Mouse (Mus musculus) liver, embryonic 12.5 days (tissue): ENCODE results near the gene Sertad2. TPM values are rescaled to one million over a fixed set of nuclear protein-coding genes. Genes with fewer than 3 reads are reported as not detected.

Experiments used
- ATAC-seq: fragments of 200-750 bp; cut with Nextera tagmentation; 2 replicates; pipeline ENCODE4 v1.8.0; 2017; ENCODE audit warnings: moderate number of reproducible peaks, mild to moderate bottlenecking, moderate library complexity
- H3K27ac ChIP-seq: fragments of 300-500 bp; sonication (generic); 2 replicates; pipeline ENCODE4 v1.5.1; 2016; ENCODE audit warnings: mild to moderate bottlenecking
- H3K27me3 ChIP-seq: fragments of 300-500 bp; sonication (generic); replicated peaks from 2 replicates; pipeline ENCODE4 v1.6.1; 2016; ENCODE audit warnings: mild to moderate bottlenecking, moderate library complexity
- H3K36me3 ChIP-seq: fragments of 300-500 bp; sonication (generic); 2 replicates; pipeline ENCODE4 v1.6.1; 2016; ENCODE audit warnings: mild to moderate bottlenecking, moderate library complexity
- H3K4me1 ChIP-seq: fragments of 300-500 bp; sonication (generic); 2 replicates; pipeline ENCODE4 v1.6.1; 2016
- H3K4me2 ChIP-seq: fragments of 300-500 bp; sonication (generic); 2 replicates; pipeline ENCODE4 v1.6.1; 2016; ENCODE audit warnings: mild to moderate bottlenecking, moderate library complexity
- H3K4me3 ChIP-seq: fragments of 300-500 bp; sonication (generic); 2 replicates; pipeline ENCODE4 v1.5.1; 2016; ENCODE audit warnings: mild to moderate bottlenecking, moderate library complexity
- H3K9ac ChIP-seq: fragments of 300-500 bp; sonication (generic); 2 replicates; pipeline ENCODE4 v1.6.1; 2016; ENCODE audit warnings: mild to moderate bottlenecking, moderate library complexity
- H3K9me3 ChIP-seq: fragments of 300-500 bp; sonication (generic); replicated peaks from 2 replicates; pipeline ENCODE4 v1.6.1; 2016; ENCODE audit warnings: mild to moderate bottlenecking, moderate library complexity
- WGBS: fragments of 180-500 bp; shearing (Covaris S2); methylation state at CpG from one replicate; pipeline ENCODE4 v1.1.7; 2016; ENCODE audit not compliant: insufficient replicate concordance; 5-methylcytosine and 5-hydroxymethylcytosine counted together
- polyA plus RNA-seq: library from polyadenylated mRNA; unstranded; fragments of >200 nt; fragmentation: Nextera tagmentation; extraction: Ambion mirVana; gene quantifications from 2 replicates; pipeline ENCODE4 v1.2.1, GENCODE M21; 2016

Sertad2 gene
- 25.8 and 27.8 TPM in 2 replicates for polyA plus RNA-seq

DNA sequence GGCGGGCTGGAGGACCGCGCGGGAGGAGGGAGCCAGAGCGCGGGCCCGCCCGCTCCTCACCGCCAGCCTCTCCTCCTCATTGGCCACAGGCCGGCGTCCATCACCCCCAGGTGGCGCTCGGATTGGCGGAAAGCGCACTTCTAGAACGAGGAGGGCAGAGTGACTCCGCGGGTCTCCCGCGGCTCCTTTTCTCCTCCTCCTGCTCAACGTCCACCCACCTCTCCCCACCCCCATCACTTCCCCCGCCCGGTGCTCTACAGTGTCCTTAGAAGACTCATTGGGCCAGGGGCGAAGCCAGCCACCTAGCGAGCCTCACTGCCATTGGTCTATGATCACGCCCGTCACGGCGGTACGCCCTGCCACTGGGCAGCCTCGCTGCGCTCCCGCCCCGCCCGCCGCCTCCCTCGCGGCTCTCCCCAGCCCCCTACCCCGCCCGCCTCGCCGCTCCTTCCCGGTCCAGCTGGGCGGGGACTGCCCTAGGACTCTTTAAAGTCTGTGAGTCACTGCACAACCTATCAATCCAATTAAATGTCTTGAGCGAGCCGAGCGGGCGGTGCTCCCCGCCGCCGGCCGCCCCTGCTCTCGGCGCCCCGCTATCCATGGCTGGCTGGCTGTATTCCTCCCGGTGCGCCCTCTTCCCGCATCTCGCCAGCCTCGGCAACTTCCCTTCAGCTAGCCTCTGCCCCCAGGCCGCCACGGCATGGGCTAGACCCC is at the start of gene Sertad2:
Gene Sertad2, plus strand, starts transcription at position 515 of the 714 bp plus-strand sequence.
- Histone ChIP-seq H3K4me2 (peak within 1 kb of the TSS; percentile 86), H3K27me3 (peaks cover 8% of the 10 kb centered on the region; the same call in 1 of the 2 replicates), H3K4me3 (peak within 1 kb of the TSS; percentile 80), H3K27ac (peak within 1 kb of the TSS; percentile 89), H3K9me3 (no peaks in the 10 kb centered on the region), H3K36me3 (0 out of 2 replicates have a peak, but pooled peaks cover 2% of the 10 kb centered on the region), H3K4me1 (peaks cover 45% of the 10 kb centered on the region), H3K9ac (peak within 1 kb of the TSS; percentile 82)
- peak; percentile 95 for ATAC-seq
- WGBS, result under 1% methylated on average over 62 of the region's 62 CpGs

DNA sequence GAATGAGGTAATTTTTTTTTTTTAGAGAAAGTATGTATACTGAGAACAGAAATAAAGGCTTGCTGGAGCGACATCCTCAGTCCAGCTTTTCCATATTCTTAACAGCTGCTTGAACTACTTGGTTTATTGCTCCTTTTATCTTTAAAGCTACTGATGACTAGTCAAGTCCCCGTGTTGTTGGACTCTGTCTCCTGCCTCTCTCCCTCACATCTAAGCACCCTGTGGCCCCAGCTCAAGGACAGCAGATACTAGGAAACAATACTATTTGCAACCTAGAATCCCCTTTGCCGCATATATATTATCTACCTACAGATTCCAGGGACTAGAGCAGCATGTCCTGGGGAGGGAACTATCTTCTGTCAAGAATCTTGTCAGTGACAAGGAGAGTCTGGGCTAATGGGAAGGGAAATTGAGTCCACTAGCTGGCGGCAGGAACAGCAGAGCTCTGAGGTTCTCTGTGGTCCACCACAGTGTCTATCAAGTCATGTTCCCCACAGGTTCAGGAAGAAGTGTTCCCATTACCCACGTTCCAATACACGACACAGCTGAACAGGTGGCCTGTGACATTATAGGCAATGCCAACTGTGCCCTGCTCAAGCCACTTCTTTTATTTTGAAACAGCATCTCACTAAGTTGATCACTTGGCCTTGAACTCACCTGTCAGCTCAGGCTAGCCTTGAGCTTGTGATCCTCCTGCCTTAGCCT is 49.0 kb upstream of the Sertad2 start:
- Histone ChIP-seq H3K4me2 (no peak overlapping the region), H3K36me3 (no peaks in the 10 kb centered on the region), H3K4me3 (no peak overlapping the region), H3K9ac (no peak overlapping the region), H3K27ac (no peak overlapping the region), H3K4me1 (no peaks in the 10 kb centered on the region), H3K9me3 (no peaks in the 10 kb centered on the region), H3K27me3 (0 out of 2 replicates have a peak, but pooled peaks cover 5% of the 10 kb centered on the region)
- WGBS, result 45% methylated on average over 6 of the region's 6 CpGs
- no peak for ATAC-seq

DNA sequence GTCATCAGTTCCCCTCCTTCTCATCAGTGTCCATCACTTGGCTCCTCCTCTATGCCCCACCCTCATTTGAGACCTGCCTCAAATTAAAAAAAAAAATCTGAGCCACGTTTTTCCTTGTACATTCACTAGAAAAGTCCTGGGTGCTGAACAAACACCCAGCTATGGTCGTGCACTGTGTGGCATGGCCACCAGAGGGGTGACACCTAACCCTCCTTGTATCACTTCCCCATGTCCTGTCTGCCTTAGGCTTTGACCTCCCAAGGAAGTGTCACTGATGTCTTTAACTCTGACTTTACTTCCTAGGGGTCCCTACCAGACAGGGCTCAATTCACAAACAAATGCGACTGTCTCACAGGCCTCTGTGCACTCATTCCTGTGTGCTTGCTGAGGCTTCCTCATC is 42.5 kb upstream of the Sertad2 start:
- no peaks in the 10 kb centered on the region for H3K27me3 ChIP-seq
- no peaks in the 10 kb centered on the region for H3K4me1 ChIP-seq
- no peaks in the 10 kb centered on the region for H3K36me3 ChIP-seq
- ATAC-seq, result no peak
- H3K27ac ChIP-seq, result no peak overlapping the region
- 37% methylated on average over 3 of the region's 3 CpGs for WGBS
- H3K4me3 ChIP-seq, result no peak overlapping the region
- H3K9me3 ChIP-seq, result no peaks in the 10 kb centered on the region
- H3K9ac ChIP-seq, result no peak overlapping the region
- H3K4me2 ChIP-seq, result no peak overlapping the region

DNA sequence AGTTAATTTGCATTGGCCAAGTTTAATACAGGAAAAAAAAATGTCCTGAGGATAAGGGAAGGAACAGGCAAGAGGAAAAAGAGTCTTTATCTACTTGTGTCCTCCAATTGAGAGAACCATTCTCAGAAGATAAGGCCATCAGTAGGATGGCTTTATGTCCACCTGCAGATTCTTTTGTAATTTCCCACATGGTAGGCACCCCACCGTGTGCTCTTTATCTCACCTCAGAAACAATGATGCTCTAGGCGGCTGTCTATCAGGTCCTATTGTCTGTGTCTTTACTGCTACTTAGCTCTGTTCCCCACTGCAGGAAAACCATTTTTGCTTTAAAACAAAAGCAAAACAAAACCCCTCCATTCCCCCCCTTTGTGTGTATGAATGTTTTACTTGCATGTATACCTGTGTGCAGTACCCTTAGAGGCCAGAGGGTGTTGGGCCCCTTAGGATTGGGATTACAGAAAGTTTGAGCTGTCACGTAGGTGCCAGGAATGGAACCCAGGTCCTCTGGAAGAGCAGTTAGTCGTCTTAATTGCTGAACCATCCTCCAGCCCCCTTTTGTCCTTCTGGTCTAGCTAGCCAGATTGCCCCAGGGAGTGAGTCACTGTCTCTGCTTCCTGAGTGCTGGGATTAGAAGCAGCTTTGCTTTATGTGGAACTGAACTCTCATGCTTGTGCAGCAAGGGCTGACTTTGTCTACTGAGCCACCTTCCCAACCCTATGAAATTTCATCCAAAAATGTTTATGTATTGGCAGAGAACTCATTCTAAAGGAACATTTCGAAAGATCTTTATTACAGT is 41.7 kb upstream of the Sertad2 start:
- 50% methylated on average over 5 of the region's 5 CpGs for WGBS
- Histone ChIP-seq H3K27ac (no peak overlapping the region), H3K4me2 (no peak overlapping the region), H3K36me3 (no peaks in the 10 kb centered on the region), H3K9me3 (no peaks in the 10 kb centered on the region), H3K4me3 (no peak overlapping the region), H3K9ac (no peak overlapping the region), H3K27me3 (no peaks in the 10 kb centered on the region), H3K4me1 (no peaks in the 10 kb centered on the region)
- ATAC-seq, result no peak

DNA sequence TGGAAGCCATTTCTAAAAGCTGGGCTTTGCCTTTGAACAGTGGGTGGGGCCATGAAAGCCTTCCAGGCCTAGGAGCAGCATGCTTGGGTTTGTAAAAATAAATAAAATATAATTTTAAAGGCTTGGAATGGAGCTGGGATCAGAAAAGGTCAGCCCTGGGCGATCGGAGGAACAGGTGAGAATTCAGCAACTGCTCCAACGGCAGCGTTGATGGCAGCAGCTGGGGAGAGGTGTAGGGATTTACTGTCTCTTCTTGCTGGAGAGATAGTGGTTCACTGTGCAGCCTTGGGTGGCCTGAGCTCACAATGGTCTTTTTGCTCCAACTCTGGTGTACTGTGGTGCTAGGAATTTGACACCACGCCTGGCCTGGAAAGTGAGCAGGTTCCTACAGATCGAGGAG is 29.5 kb upstream of the Sertad2 start:
- Histone ChIP-seq H3K4me3 (no peak overlapping the region), H3K36me3 (no peaks in the 10 kb centered on the region), H3K4me2 (no peak overlapping the region), H3K27ac (no peak overlapping the region), H3K27me3 (no peaks in the 10 kb centered on the region), H3K9me3 (0 out of 2 replicates have a peak, but pooled peaks cover 6% of the 10 kb centered on the region), H3K9ac (no peak overlapping the region), H3K4me1 (no peaks in the 10 kb centered on the region)
- no peak for ATAC-seq
- 82% methylated on average over 6 of the region's 6 CpGs for WGBS

DNA sequence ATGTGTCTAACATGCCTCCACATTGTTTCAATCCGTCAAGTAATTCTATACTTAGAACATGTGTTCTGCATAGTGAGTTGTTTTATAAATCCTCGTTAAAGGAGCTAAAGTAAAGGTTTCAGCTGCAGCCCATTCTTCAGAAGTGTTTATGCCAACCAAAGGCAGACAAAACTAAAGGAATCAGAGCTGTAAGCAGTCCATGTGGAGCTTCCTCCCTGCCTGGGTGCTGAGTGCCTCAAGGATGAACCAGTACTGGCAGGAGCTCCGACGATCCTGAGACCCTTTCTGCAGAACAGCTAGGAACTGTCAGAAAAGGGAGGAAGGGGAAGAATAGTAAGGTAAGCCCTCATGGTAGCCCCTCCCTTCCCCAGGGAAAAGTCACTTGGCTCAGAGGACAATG is 28.3 kb upstream of the Sertad2 start:
- no peaks in the 10 kb centered on the region for H3K4me1 ChIP-seq
- H3K36me3 ChIP-seq, result no peaks in the 10 kb centered on the region
- H3K27ac ChIP-seq, result no peak overlapping the region
- no peak for ATAC-seq
- no peak overlapping the region for H3K4me2 ChIP-seq
- 70% methylated on average over 4 of the region's 4 CpGs for WGBS
- no peak overlapping the region for H3K9ac ChIP-seq
- H3K4me3 ChIP-seq, result no peak overlapping the region
- H3K27me3 ChIP-seq, result no peaks in the 10 kb centered on the region
- 0 out of 2 replicates have a peak, but pooled peaks cover 6% of the 10 kb centered on the region for H3K9me3 ChIP-seq

DNA sequence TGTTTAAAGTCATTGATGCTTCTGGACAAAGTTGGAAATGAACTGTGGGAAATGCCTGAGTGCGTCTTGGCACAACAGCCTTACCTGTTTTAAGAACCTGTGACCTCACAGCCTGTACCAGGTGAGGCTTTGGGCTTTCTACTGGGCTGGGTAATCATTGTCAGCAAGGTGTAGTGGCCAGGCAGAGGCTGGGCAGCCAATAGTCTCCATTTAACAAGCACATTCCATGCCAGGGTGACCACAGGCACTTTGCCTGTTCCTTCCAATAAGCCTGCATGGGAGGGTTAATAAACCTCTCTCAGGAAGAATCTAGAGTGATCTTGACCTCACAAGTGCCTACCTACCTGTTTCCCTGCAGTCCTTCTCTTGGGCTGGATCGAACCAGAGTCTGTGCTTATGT is 21.7 kb upstream of the Sertad2 start:
- WGBS, result 74% methylated on average over 2 of the region's 2 CpGs
- Histone ChIP-seq H3K27me3 (no peaks in the 10 kb centered on the region), H3K36me3 (no peaks in the 10 kb centered on the region), H3K9me3 (no peaks in the 10 kb centered on the region), H3K4me1 (no peaks in the 10 kb centered on the region), H3K4me2 (no peak overlapping the region), H3K27ac (no peak overlapping the region), H3K4me3 (no peak overlapping the region), H3K9ac (no peak overlapping the region)
- no peak for ATAC-seq

DNA sequence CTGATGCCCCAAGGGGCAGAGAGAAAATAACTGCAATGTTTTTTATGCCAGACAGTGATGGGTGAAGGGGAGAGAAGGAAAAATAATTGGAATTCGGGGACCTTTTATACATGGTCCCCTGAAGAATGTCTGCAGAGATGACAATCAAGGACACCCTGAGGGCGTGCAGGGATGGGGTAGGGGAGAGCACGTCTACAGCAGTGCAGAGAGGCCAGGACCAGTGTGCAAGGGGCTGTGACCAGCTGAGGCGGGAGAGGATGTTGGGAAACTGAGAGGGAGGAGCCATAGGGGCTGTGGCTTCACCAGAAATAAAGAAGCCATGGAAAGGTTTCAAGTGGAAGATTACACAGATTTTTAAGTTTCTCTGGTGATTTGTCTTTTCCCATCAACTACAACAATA is 20.3 kb upstream of the Sertad2 start:
- no peaks in the 10 kb centered on the region for H3K27me3 ChIP-seq
- no peak for ATAC-seq
- H3K27ac ChIP-seq, result no peak overlapping the region
- no peaks in the 10 kb centered on the region for H3K36me3 ChIP-seq
- WGBS, result 52% methylated on average over 4 of the region's 4 CpGs
- H3K9ac ChIP-seq, result no peak overlapping the region
- H3K4me3 ChIP-seq, result no peak overlapping the region
- no peaks in the 10 kb centered on the region for H3K4me1 ChIP-seq
- no peak overlapping the region for H3K4me2 ChIP-seq
- no peaks in the 10 kb centered on the region for H3K9me3 ChIP-seq

DNA sequence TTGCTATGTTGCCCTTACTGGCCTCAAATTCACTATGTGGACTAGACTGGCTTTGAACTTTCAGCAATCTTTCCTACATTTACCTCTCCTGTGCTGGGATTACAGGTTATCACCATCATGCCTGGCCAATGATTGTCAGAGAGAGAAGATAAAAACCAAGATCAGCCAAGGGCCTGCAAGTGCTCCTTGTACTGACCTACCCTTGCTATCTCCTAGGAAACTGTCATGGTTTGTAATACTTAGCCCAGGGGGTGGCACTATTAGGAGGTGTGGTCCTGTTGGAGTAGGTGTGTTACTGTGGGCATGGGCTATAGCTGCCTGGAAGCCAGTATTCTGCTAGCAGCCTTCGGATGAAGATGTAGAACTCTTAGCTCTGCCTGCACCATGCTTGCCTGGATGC is 18.6 kb upstream of the Sertad2 start:
- Histone ChIP-seq H3K9me3 (no peaks in the 10 kb centered on the region), H3K4me1 (no peaks in the 10 kb centered on the region), H3K9ac (no peak overlapping the region), H3K27me3 (0 out of 2 replicates have a peak, but pooled peaks cover 6% of the 10 kb centered on the region), H3K4me3 (no peak overlapping the region), H3K4me2 (no peak overlapping the region), H3K36me3 (no peaks in the 10 kb centered on the region), H3K27ac (no peak overlapping the region)
- ATAC-seq, result no peak
- WGBS, result 68% methylated on average over 1 of the region's 1 CpGs

DNA sequence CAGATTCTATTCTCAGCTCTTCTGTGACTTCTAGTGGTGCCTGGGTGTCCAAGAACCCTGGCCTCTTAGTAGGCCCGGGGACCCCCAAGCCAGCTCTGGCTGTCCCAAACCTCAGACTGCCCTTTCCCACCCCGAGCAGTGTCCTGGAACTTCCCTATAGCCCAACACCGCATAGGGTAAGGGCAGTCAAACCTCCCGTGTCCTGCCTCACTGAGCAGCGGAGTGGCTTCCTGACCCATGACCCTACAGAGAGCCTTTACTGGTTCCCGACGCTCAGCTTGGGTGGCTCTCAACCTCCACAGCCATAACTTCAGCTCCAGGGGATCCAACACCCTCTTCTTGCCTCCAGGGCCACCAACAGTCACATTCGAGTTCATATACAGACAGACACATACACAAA is 17.1 kb upstream of the Sertad2 start:
- 72% methylated on average over 8 of the region's 8 CpGs for WGBS
- Histone ChIP-seq H3K9ac (no peak overlapping the region), H3K27me3 (0 out of 2 replicates have a peak, but pooled peaks cover 8% of the 10 kb centered on the region), H3K4me1 (no peaks in the 10 kb centered on the region), H3K9me3 (no peaks in the 10 kb centered on the region), H3K36me3 (no peaks in the 10 kb centered on the region), H3K4me2 (no peak overlapping the region), H3K4me3 (no peak overlapping the region), H3K27ac (no peak overlapping the region)
- no peak for ATAC-seq

DNA sequence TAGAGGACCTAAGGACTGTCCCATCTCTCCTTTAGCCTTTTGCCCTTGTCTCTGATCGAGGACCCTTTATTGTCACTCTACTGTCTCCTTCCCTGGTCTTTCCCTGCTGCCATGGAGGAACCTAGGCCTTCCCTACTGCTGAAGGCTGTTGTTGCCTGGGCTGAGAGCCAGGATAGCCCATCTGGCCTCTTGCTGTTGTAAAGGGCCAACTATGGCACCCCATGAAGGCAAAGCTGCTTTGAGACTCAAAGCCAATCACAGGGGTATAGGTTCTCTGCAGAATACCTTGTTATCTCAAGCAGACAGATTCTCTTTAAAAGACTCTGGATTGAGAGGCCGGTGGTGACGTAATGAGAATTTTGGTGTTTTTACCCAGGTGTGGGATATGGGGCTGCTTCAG is 15.2 kb upstream of the Sertad2 start:
- no peak overlapping the region for H3K9ac ChIP-seq
- H3K4me2 ChIP-seq, result no peak overlapping the region
- no peaks in the 10 kb centered on the region for H3K9me3 ChIP-seq
- H3K4me1 ChIP-seq, result peaks cover 17% of the 10 kb centered on the region
- ATAC-seq, result no peak
- H3K27me3 ChIP-seq, result peaks cover 20% of the 10 kb centered on the region
- H3K36me3 ChIP-seq, result no peaks in the 10 kb centered on the region
- no peak overlapping the region for H3K27ac ChIP-seq
- 57% methylated on average over 3 of the region's 3 CpGs for WGBS
- H3K4me3 ChIP-seq, result no peak overlapping the region

DNA sequence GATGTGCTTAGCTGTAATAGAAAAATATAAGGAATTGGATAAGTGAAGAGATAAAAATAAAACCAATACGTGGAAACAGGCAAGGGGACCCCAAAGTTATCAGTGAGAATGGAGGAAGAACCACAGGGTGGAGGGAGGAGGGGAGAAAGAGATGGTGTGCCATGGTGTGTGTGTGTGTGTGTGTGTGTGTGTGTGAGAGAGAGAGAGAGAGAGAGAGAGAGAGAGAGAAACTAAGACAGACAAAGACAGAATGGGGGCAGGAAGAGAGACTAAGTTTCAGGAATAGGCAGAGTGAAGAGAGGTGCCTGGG is 11.4 kb upstream of the Sertad2 start:
- Histone ChIP-seq H3K4me1 (peaks cover 17% of the 10 kb centered on the region), H3K4me2 (peak overlapping the region; percentile 89), H3K9me3 (no peaks in the 10 kb centered on the region), H3K36me3 (no peaks in the 10 kb centered on the region), H3K4me3 (peak overlapping the region; percentile 53), H3K27me3 (peaks cover 30% of the 10 kb centered on the region), H3K9ac (peak overlapping the region; percentile 67), H3K27ac (no peak overlapping the region)
- ATAC-seq, result 0 out of 2 replicates have a peak, but pooled peaks have one; percentile 4
- WGBS, result 4% methylated on average over 1 of the region's 1 CpGs
